Mouse (Mus musculus) heart, embryonic 11.5 days (tissue): ENCODE data around the gene Ngly1. TPM values are rescaled to one million over a fixed set of nuclear protein-coding genes. Genes with fewer than 3 reads are reported as not detected.
"Not testable (repeated sequence)": the region's sequence is repeated elsewhere in the genome, so short reads cannot be mapped to it uniquely, and the experiment has no call there.

Experiments used
- ATAC-seq: fragments of 200-750 bp; cut with Nextera tagmentation; replicated peaks from 2 replicates; pipeline ENCODE4 v1.8.0; 2017; ENCODE audit warnings: moderate library complexity; ENCODE audit not compliant: insufficient number of reproducible peaks, low FRiP score, low TSS enrichment
- H3K27ac ChIP-seq: fragments of 300-500 bp; sonication (generic); 2 replicates; pipeline ENCODE4 v1.5.1; 2014; ENCODE audit warnings: mild to moderate bottlenecking, low read depth, low read length
- H3K27me3 ChIP-seq: fragments of 300-500 bp; sonication (generic); 2 replicates; pipeline ENCODE4 v1.6.1; 2014; ENCODE audit warnings: mild to moderate bottlenecking, low read length, mixed read lengths; ENCODE audit not compliant: control insufficient read depth, insufficient read depth
- H3K36me3 ChIP-seq: fragments of 300-500 bp; sonication (generic); 2 replicates; pipeline ENCODE4 v1.6.1; 2014; ENCODE audit warnings: mild to moderate bottlenecking, low read length, moderate library complexity, mixed read lengths; ENCODE audit not compliant: control insufficient read depth, insufficient read depth
- H3K4me1 ChIP-seq: fragments of 300-500 bp; sonication (generic); 2 replicates; pipeline ENCODE4 v1.6.1; 2014; ENCODE audit warnings: low read length; ENCODE audit not compliant: control insufficient read depth, insufficient read depth
- H3K4me2 ChIP-seq: fragments of 300-500 bp; sonication (generic); 2 replicates; pipeline ENCODE4 v1.6.1; 2014; ENCODE audit warnings: mild to moderate bottlenecking, moderate library complexity
- H3K4me3 ChIP-seq: fragments of 300-500 bp; sonication (generic); 2 replicates; pipeline ENCODE4 v1.5.1; 2014; ENCODE audit warnings: low read depth, low read length
- H3K9ac ChIP-seq: fragments of 300-500 bp; sonication (generic); 2 replicates; pipeline ENCODE4 v1.6.1; 2014; ENCODE audit warnings: mild to moderate bottlenecking, low read depth, low read length, moderate library complexity
- H3K9me3 ChIP-seq: fragments of 300-500 bp; sonication (generic); replicated peaks from 2 replicates; pipeline ENCODE4 v1.6.1; 2016; ENCODE audit warnings: low read length; ENCODE audit not compliant: control insufficient read depth
- WGBS: fragments of 180-500 bp; shearing (Covaris S2); extraction: QIAGEN DNeasy Blood & Tissue Kit; methylation state at CpG from one replicate; pipeline ENCODE4 v1.1.7; 2014; ENCODE audit not compliant: insufficient replicate concordance; 5-methylcytosine and 5-hydroxymethylcytosine counted together
- polyA plus RNA-seq: library from polyadenylated mRNA; unstranded; fragments of >200 nt; fragmentation: Nextera tagmentation; extraction: Ambion mirVana; gene quantifications from 2 replicates; pipeline ENCODE4 v1.2.1, GENCODE M21; 2014

Gene Ngly1
- polyA plus RNA-seq, 1 experiment from 2014 or later = 22.3 TPM

DNA sequence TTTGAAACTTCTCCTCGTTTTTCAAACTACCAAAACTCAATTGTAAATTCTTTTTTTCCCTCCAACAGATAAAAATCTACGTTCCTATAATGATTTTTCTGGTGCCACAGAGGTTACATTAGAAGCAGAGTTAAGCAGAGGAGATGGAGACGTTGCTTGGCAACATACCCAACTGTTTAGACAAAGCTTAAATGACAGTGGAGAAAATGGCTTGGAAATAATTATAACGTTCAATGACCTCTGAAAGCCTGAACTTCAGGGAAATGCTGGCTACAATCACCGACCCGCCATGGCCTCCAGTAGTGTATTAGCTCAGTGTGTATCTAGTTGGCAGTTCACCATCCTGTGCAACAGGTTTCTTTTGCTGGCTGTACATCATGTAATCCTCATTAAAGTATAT lies 61.7 kb downstream of the Ngly1 start:
- Histone ChIP-seq H3K4me3 (no peak overlapping the region), H3K4me2 (no peak overlapping the region), H3K4me1 (no peaks in the 10 kb centered on the region; the same call in 1 of the 2 replicates), H3K27me3 (no peaks in the 10 kb centered on the region), H3K9ac (no peak overlapping the region), H3K36me3 (no peaks in the 10 kb centered on the region), H3K27ac (no peak overlapping the region), H3K9me3 (no peaks in the 10 kb centered on the region)
- no peak for ATAC-seq
- WGBS = 74% methylated on average over 6 of the region's 6 CpGs

DNA sequence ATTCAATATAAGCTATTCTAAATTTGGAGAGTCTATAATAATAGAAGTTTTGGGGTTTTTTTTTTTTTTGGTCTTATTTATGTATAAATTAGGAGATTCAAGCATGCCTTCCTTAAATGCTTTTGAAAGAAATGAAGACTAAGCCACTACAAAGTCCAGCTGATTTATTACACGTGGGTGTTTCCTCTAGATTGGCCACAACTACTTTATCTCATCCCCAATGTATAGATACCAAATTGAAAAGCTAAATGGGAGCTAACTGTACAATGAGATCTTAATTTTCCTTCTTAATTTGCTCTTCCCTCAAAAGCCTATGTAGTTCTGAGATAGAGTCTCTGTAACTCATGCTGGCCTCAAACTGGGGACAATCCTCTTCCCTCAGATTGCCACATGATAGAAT lies 63.5 kb downstream of the Ngly1 start:
- 69% methylated on average over 1 of the region's 1 CpGs for WGBS
- Histone ChIP-seq H3K4me2 (no peak overlapping the region), H3K27me3 (no peaks in the 10 kb centered on the region), H3K27ac (no peak overlapping the region), H3K4me3 (no peak overlapping the region), H3K9me3 (no peaks in the 10 kb centered on the region), H3K9ac (no peak overlapping the region), H3K36me3 (no peaks in the 10 kb centered on the region), H3K4me1 (no peaks in the 10 kb centered on the region; the same call in 1 of the 2 replicates)
- no peak for ATAC-seq

- H3K9ac ChIP-seq, ATAC-seq, H3K4me2 ChIP-seq, H3K27me3 ChIP-seq, H3K36me3 ChIP-seq, H3K27ac ChIP-seq, H3K9me3 ChIP-seq, H3K4me3 ChIP-seq, H3K4me1 ChIP-seq: not testable (repeated sequence)
- WGBS = 61% methylated on average over 2 of the region's 2 CpGs
Measured at GRCm38 (mm10) chr14:16313073-16313472, 64.0 kb downstream of the Ngly1 start.

DNA sequence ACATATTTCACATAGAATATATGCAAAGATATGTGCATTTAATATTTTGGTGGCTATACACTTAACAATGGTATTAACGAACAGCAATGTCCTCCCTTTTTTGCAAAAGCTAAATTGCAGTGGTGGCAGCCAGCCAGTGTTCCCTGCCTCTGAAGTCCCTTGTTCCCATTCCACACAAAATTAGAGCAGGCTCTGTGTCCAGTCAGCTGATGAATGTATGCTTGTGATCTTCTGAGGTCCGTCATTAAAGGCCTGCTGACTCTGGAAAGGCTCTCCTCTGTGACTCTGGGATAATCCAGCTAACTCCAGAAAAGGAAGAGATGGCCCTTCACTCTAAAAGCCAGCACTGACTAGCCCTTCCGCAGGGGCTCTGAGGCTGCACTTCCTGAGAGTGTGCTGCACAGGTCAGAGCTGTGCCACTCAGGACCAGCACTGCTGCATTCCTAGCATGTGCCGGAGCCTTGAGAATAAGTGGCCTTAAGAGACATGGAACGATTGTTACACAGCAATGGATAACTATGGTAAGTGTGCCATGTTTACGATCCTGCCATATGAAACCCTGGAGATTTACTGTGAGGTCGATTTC lies 64.9 kb downstream of the Ngly1 start:
- H3K27ac ChIP-seq = peak overlapping the region; percentile 12; the same call in 1 of the 2 replicates
- no peak for ATAC-seq
- 61% methylated on average over 7 of the region's 7 CpGs for WGBS

DNA sequence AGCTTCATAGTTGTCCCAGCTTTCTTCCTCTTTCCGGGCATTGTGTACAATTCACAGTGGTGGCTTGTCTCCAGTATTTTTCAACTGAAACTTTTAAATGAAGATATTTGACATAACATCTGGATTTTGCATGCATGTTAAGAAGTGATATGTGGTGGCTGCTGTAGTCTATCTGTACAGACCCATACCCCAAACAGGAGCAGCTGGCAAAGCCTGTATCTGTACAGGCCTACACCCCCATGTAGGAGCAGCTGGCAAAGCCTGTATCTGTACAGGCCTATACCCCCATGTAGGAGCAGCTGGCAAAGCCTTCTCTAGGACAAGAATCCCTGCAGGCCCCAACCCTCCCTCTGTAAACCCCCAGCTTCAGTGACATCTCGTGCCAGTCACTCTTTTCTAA lies 65.8 kb downstream of the Ngly1 start:
- H3K36me3 ChIP-seq = no peaks in the 10 kb centered on the region
- H3K27ac ChIP-seq = no peak overlapping the region
- WGBS = 80% methylated on average over 2 of the region's 2 CpGs
- H3K9me3 ChIP-seq = no peaks in the 10 kb centered on the region
- no peak overlapping the region for H3K9ac ChIP-seq
- no peaks in the 10 kb centered on the region for H3K27me3 ChIP-seq
- ATAC-seq = no peak
- H3K4me3 ChIP-seq = no peak overlapping the region
- H3K4me1 ChIP-seq = no peaks in the 10 kb centered on the region; the same call in 1 of the 2 replicates
- no peak overlapping the region for H3K4me2 ChIP-seq

More for the DNA sequence above, 64.9 kb downstream of the Ngly1 start:
- Histone ChIP-seq H3K4me2 (no peak overlapping the region), H3K9me3 (no peaks in the 10 kb centered on the region), H3K9ac (no peak overlapping the region), H3K4me3 (no peak overlapping the region), H3K4me1 (no peaks in the 10 kb centered on the region; the same call in 1 of the 2 replicates), H3K36me3 (no peaks in the 10 kb centered on the region), H3K27me3 (no peaks in the 10 kb centered on the region)

DNA sequence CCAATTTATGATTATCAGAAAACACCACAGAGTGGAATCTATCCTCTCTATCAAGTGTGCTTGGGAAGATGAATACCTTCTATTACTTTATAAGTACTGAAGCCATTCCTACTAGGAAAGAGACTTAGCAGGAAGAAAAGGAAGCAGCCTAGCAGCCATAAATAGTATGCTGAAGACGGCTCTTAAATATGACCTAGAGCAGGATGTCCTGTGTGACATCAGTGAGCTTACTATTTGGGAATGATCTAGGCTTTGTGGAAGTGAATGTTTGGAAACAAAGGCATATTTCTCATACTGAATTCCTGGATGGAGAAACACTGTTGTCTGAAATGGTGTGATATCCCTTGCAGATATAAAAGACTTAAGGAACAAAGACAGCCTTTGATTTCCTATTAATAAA lies 67.6 kb downstream of the Ngly1 start:
- 50% methylated on average over 1 of the region's 1 CpGs for WGBS
- H3K27me3 ChIP-seq = no peaks in the 10 kb centered on the region
- no peaks in the 10 kb centered on the region for H3K36me3 ChIP-seq
- H3K4me3 ChIP-seq = no peak overlapping the region
- no peak overlapping the region for H3K9ac ChIP-seq
- no peaks in the 10 kb centered on the region; the same call in 1 of the 2 replicates for H3K4me1 ChIP-seq
- no peak overlapping the region for H3K4me2 ChIP-seq
- no peaks in the 10 kb centered on the region for H3K9me3 ChIP-seq
- no peak for ATAC-seq
- H3K27ac ChIP-seq = no peak overlapping the region

DNA sequence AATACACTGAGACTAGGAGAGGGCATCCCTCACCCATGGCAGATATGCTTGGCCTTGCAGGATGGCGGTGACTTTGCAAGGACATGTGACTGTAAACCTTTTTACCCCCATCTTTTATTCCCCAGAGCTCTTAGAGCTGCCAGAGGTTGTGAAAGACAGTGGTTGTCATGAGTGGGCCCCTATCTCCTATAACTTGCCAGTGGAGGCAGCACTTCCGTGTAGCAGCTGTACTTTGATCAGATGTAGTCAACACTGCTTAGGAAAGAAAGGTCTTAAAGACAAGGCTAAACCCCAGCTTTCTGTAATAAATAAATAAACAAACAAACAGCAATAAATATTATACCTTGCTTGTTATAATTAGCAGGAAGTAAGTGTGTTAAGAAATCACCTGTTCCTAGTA lies 70.7 kb downstream of the Ngly1 start:
- no peak for ATAC-seq
- Histone ChIP-seq H3K9me3 (no peaks in the 10 kb centered on the region), H3K27me3 (no peaks in the 10 kb centered on the region), H3K4me2 (no peak overlapping the region), H3K4me3 (no peak overlapping the region), H3K9ac (no peak overlapping the region), H3K4me1 (no peaks in the 10 kb centered on the region), H3K27ac (no peak overlapping the region), H3K36me3 (no peaks in the 10 kb centered on the region)
- 71% methylated on average over 2 of the region's 2 CpGs for WGBS

- H3K4me2 ChIP-seq = no peak overlapping the region
- H3K27me3 ChIP-seq = no peaks in the 10 kb centered on the region
- no peaks in the 10 kb centered on the region for H3K36me3 ChIP-seq
- no peaks in the 10 kb centered on the region for H3K9me3 ChIP-seq
- peaks cover 6% of the 10 kb centered on the region; the same call in 1 of the 2 replicates for H3K4me1 ChIP-seq
- H3K27ac ChIP-seq = no peak overlapping the region
- 78% methylated on average over 4 of the region's 4 CpGs for WGBS
- no peak overlapping the region for H3K9ac ChIP-seq
- H3K4me3 ChIP-seq = no peak overlapping the region
- no peak for ATAC-seq
Measured at GRCm38 (mm10) chr14:16324394-16324793, 75.3 kb downstream of the Ngly1 start.

- H3K9me3 ChIP-seq = no peaks in the 10 kb centered on the region
- peaks cover 6% of the 10 kb centered on the region; the same call in 1 of the 2 replicates for H3K4me1 ChIP-seq
- ATAC-seq = no peak
- H3K27ac ChIP-seq = no peak overlapping the region
- 45% methylated on average over 1 of the region's 1 CpGs for WGBS
- H3K9ac ChIP-seq = no peak overlapping the region
- no peaks in the 10 kb centered on the region for H3K27me3 ChIP-seq
- H3K4me2 ChIP-seq = no peak overlapping the region
- no peak overlapping the region for H3K4me3 ChIP-seq
- H3K36me3 ChIP-seq = no peaks in the 10 kb centered on the region
Measured at GRCm38 (mm10) chr14:16325208-16325607, 76.1 kb downstream of the Ngly1 start.
